Mouse (Mus musculus): ENCODE data around the gene Camkmt.

The Camkmt gene

GRCm38 (mm10) chr17:85495012-85495754 lies 404.8 kb downstream of the Camkmt start:
- DNase-seq (ENCODE audit: low spot score in 2 of 2) = no peak

DNA sequence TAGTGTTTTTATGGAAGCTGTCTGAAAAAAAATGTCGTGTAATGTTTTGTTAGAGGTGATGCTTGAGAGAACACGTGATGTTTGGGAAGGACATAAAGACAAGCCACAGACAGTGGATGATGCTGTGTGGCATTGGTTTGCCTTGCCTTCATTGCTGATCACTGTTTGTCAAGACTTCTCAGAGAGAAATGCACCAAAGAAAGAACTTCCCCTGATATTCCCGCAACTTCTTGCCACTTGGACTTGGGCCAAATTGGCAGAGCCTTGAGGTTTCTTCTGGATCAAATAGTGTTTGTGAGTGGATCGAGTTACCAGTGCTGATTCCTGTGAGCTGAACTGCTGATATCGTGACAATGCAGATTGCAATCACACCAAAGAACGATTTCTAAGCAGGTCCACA lies 405.5 kb downstream of the Camkmt start:
- no peak for DNase-seq (ENCODE audit: low spot score in 2 of 2)

- no peak for DNase-seq (ENCODE audit: low spot score in 2 of 2)
Measured at GRCm38 (mm10) chr17:85504888-85505287, 414.5 kb downstream of the Camkmt start.

DNA sequence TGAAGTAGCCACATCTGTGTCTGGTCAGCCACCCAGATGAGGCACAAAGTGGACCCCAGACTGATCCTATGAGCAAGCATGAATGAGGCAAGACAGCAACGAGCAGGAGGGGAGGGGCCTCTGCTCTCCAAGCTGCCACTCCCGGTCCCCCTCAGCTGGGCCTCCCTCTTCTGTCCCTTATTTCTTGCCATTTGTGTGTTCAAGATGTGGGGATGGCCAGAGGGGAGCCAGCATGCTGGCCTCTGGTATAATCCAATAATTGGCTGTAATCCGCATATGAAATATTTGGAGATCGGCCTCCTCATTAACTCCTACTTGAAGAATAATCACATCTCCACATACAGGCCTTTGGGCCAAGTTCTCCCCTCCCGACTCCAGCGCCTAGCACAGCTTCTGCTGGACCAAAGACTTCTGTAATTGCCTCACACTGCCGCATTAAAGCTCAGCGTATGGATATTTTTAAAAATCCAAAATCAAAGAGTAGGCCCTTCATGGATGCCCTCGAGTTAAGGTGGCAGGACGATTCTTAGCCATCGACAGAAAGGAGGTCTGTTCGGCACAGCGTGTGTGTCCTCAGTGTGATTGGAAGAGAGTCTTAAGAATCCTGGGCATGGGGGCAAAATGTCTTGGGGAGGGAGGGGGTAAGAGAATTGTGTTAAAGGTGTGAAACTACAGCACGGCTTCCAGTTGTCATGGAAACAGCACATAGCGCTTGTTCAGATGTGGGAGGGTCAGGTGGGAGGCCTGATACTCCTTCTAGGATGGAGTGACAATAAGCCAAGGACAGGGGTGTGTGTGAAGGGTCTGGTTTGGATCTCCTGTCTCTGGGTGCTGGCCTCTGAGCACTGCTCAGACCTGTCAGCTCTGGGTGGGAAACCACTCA lies 416.1 kb downstream of the Camkmt start:
- DNase-seq (ENCODE audit: low spot score in 2 of 2) = no peak

- no peak for DNase-seq (ENCODE audit: low spot score in 2 of 2)
Measured at GRCm38 (mm10) chr17:85507089-85507460, 416.7 kb downstream of the Camkmt start.

Data from spleen, postnatal 14 days (tissue).